Mouse (Mus musculus) cerebellum, postnatal 4 days (tissue): ENCODE measurements around the gene Ccdc12.

Source experiments
- DNase-seq, 2 experiments: peaks; one replicate each; pipeline ENCODE4 v3.0.0; 2022; ENCODE audit warnings: low spot score in 2 of 2, mixed read lengths in 1 of 2

Gene Ccdc12

GRCm38 (mm10) chr9:110742295-110742950 lies 86.1 kb downstream of the Ccdc12 start:
- peak in 1 of 2 experiments; percentile 38 for DNase-seq

- peak in 1 of 2 experiments; percentile 30 for DNase-seq
Measured at GRCm38 (mm10) chr9:110742951-110743455, 86.7 kb downstream of the Ccdc12 start.

- peak in 1 of 2 experiments; percentile 33 for DNase-seq
Measured at GRCm38 (mm10) chr9:110743456-110744323, 87.4 kb downstream of the Ccdc12 start.

GRCm38 (mm10) chr9:110745752-110746151 lies 89.4 kb downstream of the Ccdc12 start:
- no peak for DNase-seq

- DNase-seq = no peak
Measured at GRCm38 (mm10) chr9:110746238-110746637, 89.9 kb downstream of the Ccdc12 start.

GRCm38 (mm10) chr9:110746961-110747360 lies 90.7 kb downstream of the Ccdc12 start, which contains the start of gene Pth1r:
Gene Pth1r, minus strand, starts transcription at chr9:110747145.
- no peak for DNase-seq

GRCm38 (mm10) chr9:110748451-110748850 lies 92.1 kb downstream of the Ccdc12 start:
- DNase-seq = no peak

- no peak for DNase-seq
Measured at GRCm38 (mm10) chr9:110750404-110751187, 94.3 kb downstream of the Ccdc12 start.

GRCm38 (mm10) chr9:110751412-110751811 lies 95.1 kb downstream of the Ccdc12 start:
- DNase-seq = no peak

- no peak for DNase-seq
Measured at GRCm38 (mm10) chr9:110752917-110753435, 96.7 kb downstream of the Ccdc12 start.

GRCm38 (mm10) chr9:110753773-110754172 lies 97.5 kb downstream of the Ccdc12 start:
- no peak for DNase-seq

- DNase-seq = no peak
Measured at GRCm38 (mm10) chr9:110757816-110758215, 101.5 kb downstream of the Ccdc12 start.

- peak in 1 of 2 experiments; percentile 31 for DNase-seq
Measured at GRCm38 (mm10) chr9:110758605-110759004, 102.3 kb downstream of the Ccdc12 start.

- peak in 1 of 2 experiments; percentile 27 for DNase-seq
Measured at GRCm38 (mm10) chr9:110759265-110759664, 103.0 kb downstream of the Ccdc12 start.

- DNase-seq = no peak
Measured at GRCm38 (mm10) chr9:110760886-110761285, 104.6 kb downstream of the Ccdc12 start.
